Mouse (Mus musculus): Measurements from ENCODE around the gene Ttc30a1. TPM values are rescaled to one million over a fixed set of nuclear protein-coding genes. Genes with fewer than 3 reads are reported as not detected.
"Not testable (repeated sequence)": the region's sequence is repeated elsewhere in the genome, so short reads cannot be mapped to it uniquely, and the experiment has no call there.

Gene Ttc30a1
- polyA plus RNA-seq (2014; fragmentation: Nextera tagmentation; extraction: Ambion mirVana), result 6.6 and 7.1 TPM in 2 replicates

DNA sequence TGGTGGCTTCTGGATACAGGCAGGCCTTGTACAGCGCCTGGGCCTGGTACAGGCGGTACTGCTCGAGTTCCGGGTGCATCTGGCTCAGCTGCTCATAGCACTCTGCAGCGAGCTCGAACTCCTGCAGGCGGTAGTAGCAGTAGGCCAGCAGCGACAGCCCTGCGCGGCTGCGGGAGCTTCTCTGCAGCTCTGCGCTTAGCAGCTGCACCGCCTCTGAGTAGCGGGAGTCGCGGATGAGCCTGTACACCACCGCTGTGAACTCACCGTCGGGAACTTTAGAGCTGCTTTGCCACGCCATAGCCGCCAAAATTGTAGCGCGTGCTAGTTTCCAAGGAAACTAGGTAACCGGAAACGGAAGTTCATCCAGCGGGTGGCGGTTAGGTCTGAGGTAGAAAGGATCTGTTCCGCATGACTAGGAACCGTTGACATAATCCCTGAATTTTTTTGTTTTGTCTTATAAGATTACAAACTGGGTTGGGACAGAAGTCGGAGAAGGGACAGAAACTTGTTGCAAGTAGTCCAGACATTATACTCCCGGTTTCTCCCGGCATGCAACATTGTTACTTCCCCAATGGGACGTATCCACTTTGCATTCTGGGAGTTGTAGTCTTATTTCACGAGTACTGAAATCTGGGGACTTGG is at the start of gene Ttc30a1:
TSS of gene Ttc30a1 (minus strand) at position 528 of the 642 bp plus-strand sequence.
- Histone ChIP-seq H3K27ac (ENCODE audit: low read depth, low read length) (0 out of 2 replicates have a peak within 1 kb of the TSS, but pooled peaks have one; percentile 2), H3K9ac (ENCODE audit: low read depth, low read length) (peak within 1 kb of the TSS; percentile 73), H3K4me2 (peak within 1 kb of the TSS; percentile 72), H3K4me3 (ENCODE audit: low read depth, low read length) (peak within 1 kb of the TSS; percentile 50)
- H3K27me3 ChIP-seq (ENCODE audit: control insufficient read depth, insufficient read depth, low read length); H3K9me3 ChIP-seq (replicated peaks; ENCODE audit: control insufficient read depth, low read length); H3K36me3 ChIP-seq (ENCODE audit: control insufficient read depth, insufficient read depth, low read length); H3K4me1 ChIP-seq (ENCODE audit: control insufficient read depth, insufficient read depth, low read length): not testable (repeated sequence)
- WGBS (ENCODE audit: insufficient replicate concordance), result 1% methylated on average over 24 of the region's 34 CpGs
- peak; percentile 64; the same call in 1 of the 2 replicates for ATAC-seq (replicated peaks; ENCODE audit: insufficient number of reproducible peaks, low FRiP score, low TSS enrichment)

DNA sequence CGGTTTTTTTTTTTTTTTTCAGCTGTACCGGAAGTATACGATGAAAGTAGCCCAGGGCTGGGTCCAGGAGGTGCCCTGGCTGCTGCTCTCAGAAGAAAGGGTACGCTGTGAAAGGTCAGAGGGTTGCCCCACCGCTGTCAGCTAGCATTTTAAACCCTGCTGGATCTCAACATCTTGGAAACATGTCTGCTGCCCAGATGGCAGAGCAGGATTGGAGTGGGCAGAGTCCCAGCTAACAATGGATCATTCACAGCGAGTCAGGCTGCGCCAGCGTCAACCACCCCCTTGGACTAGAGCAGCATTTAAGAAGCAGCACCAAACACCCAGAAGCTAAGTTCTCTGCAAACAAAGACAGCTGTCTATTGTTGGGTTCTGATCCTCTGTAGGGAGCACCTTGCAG is 48.3 kb upstream of the Ttc30a1 start:
- no peak overlapping the region for H3K4me3 ChIP-seq (ENCODE audit: low read depth, low read length)
- no peak overlapping the region for H3K4me2 ChIP-seq
- 53% methylated on average over 8 of the region's 8 CpGs for WGBS (ENCODE audit: insufficient replicate concordance)
- peaks cover 18% of the 10 kb centered on the region for H3K4me1 ChIP-seq (ENCODE audit: control insufficient read depth, insufficient read depth, low read length)
- no peaks in the 10 kb centered on the region for H3K27me3 ChIP-seq (ENCODE audit: control insufficient read depth, insufficient read depth, low read length)
- H3K36me3 ChIP-seq (ENCODE audit: control insufficient read depth, insufficient read depth, low read length), result no peaks in the 10 kb centered on the region
- no peak overlapping the region for H3K9ac ChIP-seq (ENCODE audit: low read depth, low read length)
- H3K27ac ChIP-seq (ENCODE audit: low read depth, low read length), result no peak overlapping the region; the same call in 1 of the 2 replicates
- no peaks in the 10 kb centered on the region for H3K9me3 ChIP-seq (replicated peaks; ENCODE audit: control insufficient read depth, low read length)
- no peak for ATAC-seq (replicated peaks; ENCODE audit: insufficient number of reproducible peaks, low FRiP score, low TSS enrichment)

DNA sequence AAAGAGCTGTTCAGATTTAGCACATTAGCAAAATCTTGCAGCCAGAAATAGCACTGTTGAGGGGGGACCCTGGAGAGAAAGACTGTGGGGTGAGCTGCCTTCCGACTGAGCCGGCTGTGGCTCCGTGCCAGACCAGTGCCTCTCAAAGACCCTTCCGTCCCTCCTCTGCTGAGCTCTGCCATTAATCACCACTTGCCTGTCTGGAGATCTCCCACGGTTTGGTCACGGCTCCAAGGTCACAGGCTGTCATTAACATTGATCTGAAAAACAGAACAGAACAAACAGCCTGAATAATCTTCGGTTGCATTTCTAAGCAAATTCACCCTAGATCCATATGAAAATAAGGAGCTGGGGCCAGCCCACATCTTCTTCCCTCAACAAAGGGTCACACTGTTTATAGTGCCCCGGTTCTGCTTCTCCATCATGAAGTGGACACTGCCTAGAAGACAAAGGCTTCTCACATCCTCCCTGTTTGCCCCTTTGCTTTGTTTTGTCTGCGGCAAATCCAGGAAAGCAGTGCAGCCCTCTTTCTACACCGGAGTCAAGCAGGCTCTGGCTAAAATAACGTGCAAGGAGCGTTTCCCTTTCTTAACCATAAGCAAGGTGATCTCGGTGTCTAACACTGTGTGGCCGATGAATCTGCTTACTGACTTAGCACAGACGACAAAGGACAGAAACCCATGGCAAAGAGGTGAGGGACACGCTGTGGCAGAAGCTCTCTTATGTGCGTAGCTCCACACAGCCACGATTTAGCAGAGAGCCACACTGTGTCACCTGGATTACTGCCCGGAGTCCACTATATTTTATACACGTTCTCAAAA is 47.5 kb upstream of the Ttc30a1 start:
- Histone ChIP-seq H3K4me1 (ENCODE audit: control insufficient read depth, insufficient read depth, low read length) (peaks cover 18% of the 10 kb centered on the region), H3K27ac (ENCODE audit: low read depth, low read length) (peak overlapping the region; percentile 81), H3K9me3 (replicated peaks; ENCODE audit: control insufficient read depth, low read length) (no peaks in the 10 kb centered on the region), H3K27me3 (ENCODE audit: control insufficient read depth, insufficient read depth, low read length) (no peaks in the 10 kb centered on the region), H3K9ac (ENCODE audit: low read depth, low read length) (peak overlapping the region; percentile 36; the same call in 1 of the 2 replicates), H3K4me3 (ENCODE audit: low read depth, low read length) (no peak overlapping the region), H3K36me3 (ENCODE audit: control insufficient read depth, insufficient read depth, low read length) (no peaks in the 10 kb centered on the region), H3K4me2 (peak overlapping the region; percentile 34)
- WGBS (ENCODE audit: insufficient replicate concordance), result 34% methylated on average over 20 of the region's 20 CpGs
- ATAC-seq (replicated peaks; ENCODE audit: insufficient number of reproducible peaks, low FRiP score, low TSS enrichment), result no peak

DNA sequence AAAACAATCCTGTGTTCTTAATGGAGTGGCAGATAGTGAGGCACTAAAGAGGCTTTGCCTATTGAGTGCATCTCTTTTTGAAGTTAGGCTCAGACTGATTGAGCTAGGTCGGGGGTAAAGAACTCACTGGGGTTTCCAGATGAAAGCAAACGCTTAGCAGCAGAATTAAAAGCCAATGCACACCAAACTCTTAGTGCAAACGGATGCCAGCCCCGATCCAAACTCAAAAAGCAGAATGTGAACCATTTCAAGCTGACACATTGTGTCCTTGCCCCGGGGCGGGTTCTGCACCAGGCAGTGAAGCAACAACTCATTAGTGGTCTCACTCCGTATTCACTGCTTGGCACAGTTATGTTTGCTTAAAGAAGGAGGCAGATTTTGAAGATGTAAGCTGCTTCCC is 35.1 kb upstream of the Ttc30a1 start:
- Histone ChIP-seq H3K4me2 (no peak overlapping the region), H3K4me3 (ENCODE audit: low read depth, low read length) (no peak overlapping the region), H3K27ac (ENCODE audit: low read depth, low read length) (no peak overlapping the region), H3K36me3 (ENCODE audit: control insufficient read depth, insufficient read depth, low read length) (no peaks in the 10 kb centered on the region), H3K4me1 (ENCODE audit: control insufficient read depth, insufficient read depth, low read length) (no peaks in the 10 kb centered on the region; the same call in 1 of the 2 replicates), H3K27me3 (ENCODE audit: control insufficient read depth, insufficient read depth, low read length) (no peaks in the 10 kb centered on the region), H3K9me3 (replicated peaks; ENCODE audit: control insufficient read depth, low read length) (no peaks in the 10 kb centered on the region), H3K9ac (ENCODE audit: low read depth, low read length) (no peak overlapping the region)
- WGBS (ENCODE audit: insufficient replicate concordance), result 21% methylated on average over 7 of the region's 7 CpGs
- no peak for ATAC-seq (replicated peaks; ENCODE audit: insufficient number of reproducible peaks, low FRiP score, low TSS enrichment)

DNA sequence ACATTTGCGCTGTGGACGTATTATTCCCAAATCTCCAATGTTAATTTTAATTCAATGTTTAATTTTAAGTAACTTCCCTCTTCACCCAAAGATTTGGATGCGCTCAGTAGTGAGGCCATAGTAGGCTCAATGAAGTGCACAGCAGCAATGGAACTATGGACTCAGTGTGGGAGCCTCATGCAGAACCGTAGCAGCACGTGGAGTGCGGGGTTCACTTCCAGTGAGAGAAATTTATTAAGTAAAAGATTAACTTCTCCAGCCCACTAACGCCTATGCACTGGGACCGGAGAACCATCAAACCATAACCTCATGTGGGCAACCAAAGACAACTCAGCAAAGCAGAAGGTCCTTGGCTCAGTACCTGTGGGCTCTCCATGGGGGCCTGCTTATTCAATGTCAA is 34.4 kb upstream of the Ttc30a1 start:
- no peak overlapping the region for H3K4me3 ChIP-seq (ENCODE audit: low read depth, low read length)
- no peak overlapping the region for H3K4me2 ChIP-seq
- H3K4me1 ChIP-seq (ENCODE audit: control insufficient read depth, insufficient read depth, low read length), result no peaks in the 10 kb centered on the region; the same call in 1 of the 2 replicates
- H3K9ac ChIP-seq (ENCODE audit: low read depth, low read length), result no peak overlapping the region
- H3K27ac ChIP-seq (ENCODE audit: low read depth, low read length), result no peak overlapping the region
- H3K9me3 ChIP-seq (replicated peaks; ENCODE audit: control insufficient read depth, low read length), result no peaks in the 10 kb centered on the region
- H3K36me3 ChIP-seq (ENCODE audit: control insufficient read depth, insufficient read depth, low read length), result no peaks in the 10 kb centered on the region
- H3K27me3 ChIP-seq (ENCODE audit: control insufficient read depth, insufficient read depth, low read length), result no peaks in the 10 kb centered on the region
- no peak for ATAC-seq (replicated peaks; ENCODE audit: insufficient number of reproducible peaks, low FRiP score, low TSS enrichment)
- WGBS (ENCODE audit: insufficient replicate concordance), result 90% methylated on average over 8 of the region's 8 CpGs

- no peak overlapping the region for H3K4me2 ChIP-seq
- WGBS (ENCODE audit: insufficient replicate concordance), result 88% methylated on average over 7 of the region's 7 CpGs
- no peaks in the 10 kb centered on the region for H3K9me3 ChIP-seq (replicated peaks; ENCODE audit: control insufficient read depth, low read length)
- no peaks in the 10 kb centered on the region for H3K36me3 ChIP-seq (ENCODE audit: control insufficient read depth, insufficient read depth, low read length)
- ATAC-seq (replicated peaks; ENCODE audit: insufficient number of reproducible peaks, low FRiP score, low TSS enrichment), result no peak
- H3K27ac ChIP-seq (ENCODE audit: low read depth, low read length), result no peak overlapping the region
- H3K27me3 ChIP-seq (ENCODE audit: control insufficient read depth, insufficient read depth, low read length), result no peaks in the 10 kb centered on the region
- no peak overlapping the region for H3K4me3 ChIP-seq (ENCODE audit: low read depth, low read length)
- H3K9ac ChIP-seq (ENCODE audit: low read depth, low read length), result no peak overlapping the region
- H3K4me1 ChIP-seq (ENCODE audit: control insufficient read depth, insufficient read depth, low read length), result no peaks in the 10 kb centered on the region; the same call in 1 of the 2 replicates
These were observed 33.7 kb upstream of the Ttc30a1 start for GRCm38 (mm10) chr2:76015460-76015859.

GRCm38 (mm10) chr2:76014659-76015058 is 32.9 kb upstream of the Ttc30a1 start:
- Histone ChIP-seq H3K4me1 (ENCODE audit: control insufficient read depth, insufficient read depth, low read length) (no peaks in the 10 kb centered on the region; the same call in 1 of the 2 replicates), H3K9me3 (replicated peaks; ENCODE audit: control insufficient read depth, low read length) (no peaks in the 10 kb centered on the region), H3K27me3 (ENCODE audit: control insufficient read depth, insufficient read depth, low read length) (no peaks in the 10 kb centered on the region), H3K27ac (ENCODE audit: low read depth, low read length) (no peak overlapping the region), H3K4me3 (ENCODE audit: low read depth, low read length) (no peak overlapping the region), H3K9ac (ENCODE audit: low read depth, low read length) (no peak overlapping the region), H3K4me2 (no peak overlapping the region), H3K36me3 (ENCODE audit: control insufficient read depth, insufficient read depth, low read length) (no peaks in the 10 kb centered on the region)
- WGBS (ENCODE audit: insufficient replicate concordance), result 70% methylated on average over 3 of the region's 3 CpGs
- no peak for ATAC-seq (replicated peaks; ENCODE audit: insufficient number of reproducible peaks, low FRiP score, low TSS enrichment)

DNA sequence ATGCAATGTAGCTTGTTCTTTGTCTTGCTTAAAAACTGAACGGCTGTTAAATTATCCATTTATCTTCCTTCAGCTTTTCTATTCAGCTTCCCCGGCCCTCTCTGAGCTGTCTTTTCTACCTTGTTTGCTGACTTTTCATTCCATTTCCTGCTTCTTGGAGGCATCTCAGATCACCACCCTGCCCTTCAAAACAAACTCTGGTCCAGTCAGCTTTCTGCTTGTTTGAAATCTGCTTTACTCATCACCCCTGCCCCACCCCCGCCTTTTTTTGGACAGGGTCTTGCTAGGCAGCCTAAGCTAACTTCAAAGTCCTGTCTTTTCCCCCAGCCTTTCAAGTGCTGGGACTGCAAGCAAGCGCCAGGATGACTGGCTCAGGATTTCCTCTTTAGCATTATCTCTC is 24.4 kb upstream of the Ttc30a1 start:
- Histone ChIP-seq H3K27ac (ENCODE audit: low read depth, low read length) (no peak overlapping the region), H3K4me2 (no peak overlapping the region), H3K36me3 (ENCODE audit: control insufficient read depth, insufficient read depth, low read length) (no peaks in the 10 kb centered on the region), H3K4me3 (ENCODE audit: low read depth, low read length) (no peak overlapping the region), H3K4me1 (ENCODE audit: control insufficient read depth, insufficient read depth, low read length) (no peaks in the 10 kb centered on the region), H3K27me3 (ENCODE audit: control insufficient read depth, insufficient read depth, low read length) (no peaks in the 10 kb centered on the region), H3K9ac (ENCODE audit: low read depth, low read length) (no peak overlapping the region), H3K9me3 (replicated peaks; ENCODE audit: control insufficient read depth, low read length) (no peaks in the 10 kb centered on the region)
- ATAC-seq (replicated peaks; ENCODE audit: insufficient number of reproducible peaks, low FRiP score, low TSS enrichment), result no peak
- 21% methylated on average over 4 of the region's 4 CpGs for WGBS (ENCODE audit: insufficient replicate concordance)

All from heart, embryonic 11.5 days (tissue).